Mouse (Mus musculus): ENCODE data around the gene Pitx2. TPM values are rescaled to one million over a fixed set of nuclear protein-coding genes. Genes with fewer than 3 reads are reported as not detected.

Gene Pitx2
- polyA plus RNA-seq, 1 experiment from 2014 or later = 39.1 TPM

- Histone ChIP-seq H3K27ac (peak overlapping the region; percentile 50; the same call in 1 of the 2 replicates), H3K4me3 (peak overlapping the region; percentile 61), H3K9me3 (replicated peaks) (no peaks in the 10 kb centered on the region), H3K36me3 (no peaks in the 10 kb centered on the region), H3K27me3 (ENCODE audit: low read depth, poor library complexity, severe bottlenecking) (peaks cover 100% of the 10 kb centered on the region), H3K4me1 (peaks cover 51% of the 10 kb centered on the region)
- peak; percentile 72 for DNase-seq (ENCODE audit: low spot score)
- WGBS = 0% methylated on average over 31 of the region's 31 CpGs
Measured at GRCm38 (mm10) chr3:129214666-129215161, 15.0 kb downstream of the Pitx2 start.

GRCm38 (mm10) chr3:129215241-129215750 lies 15.6 kb downstream of the Pitx2 start:
- peaks cover 54% of the 10 kb centered on the region for H3K4me1 ChIP-seq

GRCm38 (mm10) chr3:129215751-129216331 lies 16.2 kb downstream of the Pitx2 start:
- H3K4me1 ChIP-seq = peaks cover 59% of the 10 kb centered on the region

More at GRCm38 (mm10) chr3:129215241-129215750, 15.6 kb downstream of the Pitx2 start:
- DNase-seq (ENCODE audit: low spot score) = no peak
- peak overlapping the region; percentile 61 for H3K4me3 ChIP-seq
- H3K9me3 ChIP-seq (replicated peaks) = no peaks in the 10 kb centered on the region
- under 1% methylated on average over 26 of the region's 26 CpGs for WGBS
- peaks cover 100% of the 10 kb centered on the region for H3K27me3 ChIP-seq (ENCODE audit: low read depth, poor library complexity, severe bottlenecking)
- H3K36me3 ChIP-seq = no peaks in the 10 kb centered on the region
- peak overlapping the region; percentile 59; the same call in 1 of the 2 replicates for H3K27ac ChIP-seq

GRCm38 (mm10) chr3:129216491-129216890 lies 16.8 kb downstream of the Pitx2 start:
- H3K27ac ChIP-seq = no peak overlapping the region
- no peaks in the 10 kb centered on the region for H3K36me3 ChIP-seq
- under 1% methylated on average over 9 of the region's 9 CpGs for WGBS
- H3K4me1 ChIP-seq = peaks cover 61% of the 10 kb centered on the region
- H3K4me3 ChIP-seq = peak overlapping the region; percentile 61; the same call in 1 of the 2 replicates
- H3K9me3 ChIP-seq (replicated peaks) = no peaks in the 10 kb centered on the region
- H3K27me3 ChIP-seq (ENCODE audit: low read depth, poor library complexity, severe bottlenecking) = peaks cover 100% of the 10 kb centered on the region
- DNase-seq (ENCODE audit: low spot score) = no peak

More at GRCm38 (mm10) chr3:129215751-129216331, 16.2 kb downstream of the Pitx2 start:
- Histone ChIP-seq H3K27me3 (ENCODE audit: low read depth, poor library complexity, severe bottlenecking) (peaks cover 100% of the 10 kb centered on the region), H3K27ac (peak overlapping the region; percentile 59), H3K4me3 (peak overlapping the region; percentile 61), H3K9me3 (replicated peaks) (no peaks in the 10 kb centered on the region), H3K36me3 (no peaks in the 10 kb centered on the region)
- peak; percentile 82 for DNase-seq (ENCODE audit: low spot score)
- WGBS = under 1% methylated on average over 35 of the region's 35 CpGs

- peaks cover 61% of the 10 kb centered on the region for H3K4me1 ChIP-seq
- DNase-seq (ENCODE audit: low spot score) = peak; percentile 72
- WGBS = under 1% methylated on average over 34 of the region's 34 CpGs
- H3K36me3 ChIP-seq = no peaks in the 10 kb centered on the region
- H3K4me3 ChIP-seq = peak overlapping the region; percentile 40
- peaks cover 100% of the 10 kb centered on the region for H3K27me3 ChIP-seq (ENCODE audit: low read depth, poor library complexity, severe bottlenecking)
- H3K27ac ChIP-seq = no peak overlapping the region
- no peaks in the 10 kb centered on the region for H3K9me3 ChIP-seq (replicated peaks)
Measured at GRCm38 (mm10) chr3:129216911-129217561, 17.4 kb downstream of the Pitx2 start.

GRCm38 (mm10) chr3:129217862-129218370 lies 18.2 kb downstream of the Pitx2 start:
- Histone ChIP-seq H3K4me3 (peak overlapping the region; percentile 40), H3K27me3 (ENCODE audit: low read depth, poor library complexity, severe bottlenecking) (peaks cover 100% of the 10 kb centered on the region), H3K9me3 (replicated peaks) (no peaks in the 10 kb centered on the region), H3K36me3 (no peaks in the 10 kb centered on the region), H3K27ac (no peak overlapping the region; the same call in 1 of the 2 replicates), H3K4me1 (peaks cover 61% of the 10 kb centered on the region)
- peak; percentile 62 for DNase-seq (ENCODE audit: low spot score)
- 2% methylated on average over 12 of the region's 12 CpGs for WGBS

GRCm38 (mm10) chr3:129218371-129218921 lies 18.8 kb downstream of the Pitx2 start:
- Histone ChIP-seq H3K4me1 (peaks cover 58% of the 10 kb centered on the region), H3K36me3 (no peaks in the 10 kb centered on the region), H3K9me3 (replicated peaks) (no peaks in the 10 kb centered on the region), H3K27me3 (ENCODE audit: low read depth, poor library complexity, severe bottlenecking) (peaks cover 100% of the 10 kb centered on the region), H3K27ac (peak overlapping the region; percentile 42; the same call in 1 of the 2 replicates), H3K4me3 (peak overlapping the region; percentile 40)
- under 1% methylated on average over 41 of the region's 41 CpGs for WGBS
- DNase-seq (ENCODE audit: low spot score) = peak; percentile 76

GRCm38 (mm10) chr3:129220086-129220670 lies 20.5 kb downstream of the Pitx2 start:
- DNase-seq (ENCODE audit: low spot score) = no peak
- WGBS = under 1% methylated on average over 7 of the region's 7 CpGs
- H3K4me1 ChIP-seq = peaks cover 53% of the 10 kb centered on the region
- H3K4me3 ChIP-seq = peak overlapping the region; percentile 19; the same call in 1 of the 2 replicates
- no peaks in the 10 kb centered on the region for H3K9me3 ChIP-seq (replicated peaks)
- no peak overlapping the region for H3K27ac ChIP-seq
- H3K27me3 ChIP-seq (ENCODE audit: low read depth, poor library complexity, severe bottlenecking) = peaks cover 100% of the 10 kb centered on the region
- no peaks in the 10 kb centered on the region for H3K36me3 ChIP-seq

GRCm38 (mm10) chr3:129220681-129221379 lies 21.2 kb downstream of the Pitx2 start:
- peak; percentile 67 for DNase-seq (ENCODE audit: low spot score)
- Histone ChIP-seq H3K4me1 (peaks cover 53% of the 10 kb centered on the region), H3K4me3 (peak overlapping the region; percentile 19), H3K36me3 (no peaks in the 10 kb centered on the region), H3K27me3 (ENCODE audit: low read depth, poor library complexity, severe bottlenecking) (peaks cover 100% of the 10 kb centered on the region), H3K27ac (no peak overlapping the region), H3K9me3 (replicated peaks) (no peaks in the 10 kb centered on the region)
- 2% methylated on average over 24 of the region's 24 CpGs for WGBS

- H3K27ac ChIP-seq = no peak overlapping the region
- no peak overlapping the region for H3K4me3 ChIP-seq
- H3K27me3 ChIP-seq (ENCODE audit: low read depth, poor library complexity, severe bottlenecking) = peaks cover 100% of the 10 kb centered on the region
- peaks cover 52% of the 10 kb centered on the region for H3K4me1 ChIP-seq
- H3K36me3 ChIP-seq = no peaks in the 10 kb centered on the region
- H3K9me3 ChIP-seq (replicated peaks) = no peaks in the 10 kb centered on the region
- peak; percentile 50 for DNase-seq (ENCODE audit: low spot score)
- WGBS = 2% methylated on average over 27 of the region's 27 CpGs
Measured at GRCm38 (mm10) chr3:129221380-129222260, 21.9 kb downstream of the Pitx2 start.
